Mouse (Mus musculus): ENCODE measurements around the gene Sdccag8. TPM values are rescaled to one million over a fixed set of nuclear protein-coding genes. Genes with fewer than 3 reads are reported as not detected.
A peak's percentile ranks its signal among the peaks of the same experiment; 100 is the strongest.
"Not testable (repeated sequence)": the region's sequence is repeated elsewhere in the genome, so short reads cannot be mapped to it uniquely, and the experiment has no call there.

The Sdccag8 gene
- polyA plus RNA-seq, 1 experiment from 2014 or later, result 25.7 TPM

DNA sequence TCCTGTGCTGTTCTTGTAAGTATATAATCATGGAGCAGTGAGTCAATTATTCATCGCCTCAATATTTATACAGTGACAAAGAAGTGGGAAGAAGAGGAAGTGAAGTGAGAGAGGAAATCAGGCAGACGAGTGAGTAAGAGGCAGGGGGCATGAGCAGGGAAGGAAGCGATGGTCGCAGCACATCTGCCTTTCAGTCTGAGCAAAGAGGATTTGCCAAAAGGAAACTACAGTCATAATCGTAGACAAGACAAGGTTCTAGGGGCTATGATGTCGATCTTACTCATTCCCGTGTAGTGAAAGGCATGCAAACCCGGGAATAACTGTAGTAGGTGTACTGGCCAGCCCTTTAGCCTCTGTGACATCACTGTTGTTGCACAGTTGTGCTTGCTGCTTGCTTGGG lies 18.1 kb downstream of the Sdccag8 start:
- H3K4me2 ChIP-seq, result no peak overlapping the region
- no peak overlapping the region for H3K4me3 ChIP-seq
- H3K27ac ChIP-seq, result no peak overlapping the region
- no peak for ATAC-seq (ENCODE audit: low FRiP score)
- WGBS, result 88% methylated on average over 8 of the region's 8 CpGs
- H3K27me3 ChIP-seq, result peaks cover 20% of the 10 kb centered on the region; the same call in 1 of the 2 replicates
- H3K36me3 ChIP-seq, result peaks cover 8% of the 10 kb centered on the region
- peaks cover 8% of the 10 kb centered on the region for H3K4me1 ChIP-seq (replicated peaks)
- no peak overlapping the region for H3K9ac ChIP-seq
- no peaks in the 10 kb centered on the region for H3K9me3 ChIP-seq

DNA sequence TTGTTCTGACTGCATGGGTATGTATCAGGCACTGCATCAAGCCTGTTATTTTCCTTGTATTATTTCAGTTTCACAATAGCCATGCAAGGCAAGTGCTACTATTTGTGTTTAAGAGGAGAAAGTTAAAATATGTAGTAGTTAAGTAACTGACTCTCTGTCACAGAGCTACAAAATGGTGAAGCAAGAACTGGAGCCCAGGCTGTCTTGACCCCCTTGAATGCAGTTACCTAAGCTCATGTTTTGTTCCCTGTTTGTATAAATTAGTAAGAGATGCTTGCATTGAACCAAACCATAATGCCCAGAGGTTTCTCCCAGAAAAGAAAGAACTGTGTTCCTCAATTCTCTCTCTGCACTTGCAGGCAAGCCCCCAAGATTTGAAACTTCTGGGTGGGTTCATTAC lies 18.8 kb downstream of the Sdccag8 start:
- Histone ChIP-seq H3K36me3 (peaks cover 8% of the 10 kb centered on the region), H3K9ac (no peak overlapping the region), H3K9me3 (no peaks in the 10 kb centered on the region), H3K27ac (no peak overlapping the region), H3K4me2 (no peak overlapping the region), H3K4me1 (replicated peaks) (peaks cover 8% of the 10 kb centered on the region), H3K27me3 (peaks cover 20% of the 10 kb centered on the region; the same call in 1 of the 2 replicates), H3K4me3 (no peak overlapping the region)
- no peak for ATAC-seq (ENCODE audit: low FRiP score)

DNA sequence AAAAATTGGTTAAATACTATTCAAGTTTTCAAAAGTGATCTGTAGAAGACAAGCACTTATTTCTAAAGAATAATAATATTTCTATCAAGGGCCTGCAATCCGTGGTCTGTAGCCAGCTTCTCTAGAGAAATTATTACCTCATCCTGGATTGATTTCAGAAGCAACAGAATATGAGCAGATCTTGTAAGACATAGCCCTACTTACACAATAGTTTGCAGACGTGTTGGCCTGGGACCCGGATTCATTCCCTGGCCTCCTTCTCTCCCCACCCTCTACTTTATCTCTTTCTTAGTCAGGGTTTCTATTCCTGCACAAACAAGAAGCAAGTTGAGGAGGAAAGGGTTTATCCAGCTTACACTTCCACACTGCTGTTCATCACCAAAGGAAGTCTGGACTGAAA lies 19.5 kb downstream of the Sdccag8 start:
- H3K4me2 ChIP-seq, result no peak overlapping the region
- 87% methylated on average over 3 of the region's 3 CpGs for WGBS
- H3K9me3 ChIP-seq, result no peaks in the 10 kb centered on the region
- H3K4me3 ChIP-seq, result no peak overlapping the region
- no peak overlapping the region for H3K9ac ChIP-seq
- H3K36me3 ChIP-seq, result peaks cover 8% of the 10 kb centered on the region
- ATAC-seq (ENCODE audit: low FRiP score), result no peak
- peaks cover 8% of the 10 kb centered on the region for H3K4me1 ChIP-seq (replicated peaks)
- H3K27ac ChIP-seq, result no peak overlapping the region
- peaks cover 20% of the 10 kb centered on the region; the same call in 1 of the 2 replicates for H3K27me3 ChIP-seq

DNA sequence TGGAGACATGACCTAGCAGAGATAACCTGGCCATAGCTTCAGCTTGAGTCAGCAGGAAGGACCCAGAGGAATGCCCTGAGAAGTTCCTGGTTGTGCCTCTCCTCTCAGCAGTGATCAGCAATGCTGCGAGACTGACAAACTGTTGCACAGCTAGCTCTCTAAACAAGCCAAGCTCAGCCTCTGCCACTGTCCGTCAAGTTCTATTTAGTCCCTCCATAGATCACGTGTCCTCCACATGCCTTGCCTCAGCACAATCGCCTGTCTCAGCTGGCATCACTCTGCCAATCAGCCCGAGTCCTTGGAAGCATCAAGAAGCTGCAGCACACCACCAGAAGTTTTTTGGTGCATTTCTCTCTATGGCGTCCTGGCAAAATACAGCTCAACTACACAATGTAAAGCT lies 20.4 kb downstream of the Sdccag8 start:
- Histone ChIP-seq H3K4me3 (no peak overlapping the region), H3K4me1 (replicated peaks) (peaks cover 8% of the 10 kb centered on the region), H3K9me3 (no peaks in the 10 kb centered on the region), H3K36me3 (peaks cover 5% of the 10 kb centered on the region), H3K4me2 (peak overlapping the region; percentile 64; the same call in 1 of the 2 replicates), H3K9ac (no peak overlapping the region), H3K27ac (no peak overlapping the region), H3K27me3 (peaks cover 20% of the 10 kb centered on the region; the same call in 1 of the 2 replicates)
- WGBS, result 53% methylated on average over 6 of the region's 6 CpGs
- no peak for ATAC-seq (ENCODE audit: low FRiP score)

DNA sequence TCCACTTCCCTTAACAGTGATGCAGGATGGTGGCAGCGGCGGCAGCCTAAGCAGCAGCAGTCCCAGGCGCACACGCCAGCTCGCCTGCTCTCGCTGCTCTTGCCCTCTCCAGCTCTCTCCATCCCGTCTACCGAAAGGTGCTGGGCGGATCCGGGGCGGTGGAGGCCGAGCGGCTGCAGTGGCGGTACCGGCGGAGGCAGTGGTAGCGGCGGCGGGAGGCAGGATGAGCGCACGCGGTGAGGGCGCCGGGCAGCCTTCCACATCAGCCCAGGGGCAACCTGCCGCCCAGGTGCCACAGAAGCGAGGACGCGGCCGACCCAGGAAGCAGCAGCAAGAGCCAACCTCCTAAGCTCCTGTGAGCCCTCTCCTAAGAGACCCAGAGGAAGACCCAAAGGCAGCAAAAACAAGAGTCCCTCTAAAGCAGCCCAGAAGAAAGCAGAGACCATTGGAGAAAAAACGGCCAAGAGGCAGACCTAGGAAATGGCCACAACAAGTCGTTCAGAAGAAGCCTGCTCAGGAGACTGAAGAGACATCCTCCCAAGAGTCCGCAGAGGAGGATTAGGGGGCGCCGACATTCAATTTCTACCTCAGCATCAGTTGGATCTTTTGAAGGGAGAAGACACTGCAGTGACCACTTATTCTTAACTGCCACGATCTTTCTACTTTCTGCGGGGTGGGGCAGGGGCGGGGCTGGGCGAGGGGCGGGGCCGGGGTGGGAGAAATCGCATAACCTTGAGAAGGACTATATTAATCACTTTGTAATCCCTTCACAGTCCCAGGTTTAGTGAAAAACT lies 21.2 kb downstream of the Sdccag8 start:
- Histone ChIP-seq H3K4me3 (peak overlapping the region; percentile 37), H3K27ac (no peak overlapping the region), H3K4me1 (replicated peaks) (peaks cover 8% of the 10 kb centered on the region), H3K36me3 (peaks cover 6% of the 10 kb centered on the region), H3K4me2 (peak overlapping the region; percentile 64), H3K9ac (peak overlapping the region; percentile 64), H3K27me3 (peaks cover 20% of the 10 kb centered on the region; the same call in 1 of the 2 replicates), H3K9me3 (no peaks in the 10 kb centered on the region)
- ATAC-seq (ENCODE audit: low FRiP score), result peak; percentile 28; the same call in 1 of the 2 replicates
- WGBS, result 2% methylated on average over 41 of the region's 41 CpGs

DNA sequence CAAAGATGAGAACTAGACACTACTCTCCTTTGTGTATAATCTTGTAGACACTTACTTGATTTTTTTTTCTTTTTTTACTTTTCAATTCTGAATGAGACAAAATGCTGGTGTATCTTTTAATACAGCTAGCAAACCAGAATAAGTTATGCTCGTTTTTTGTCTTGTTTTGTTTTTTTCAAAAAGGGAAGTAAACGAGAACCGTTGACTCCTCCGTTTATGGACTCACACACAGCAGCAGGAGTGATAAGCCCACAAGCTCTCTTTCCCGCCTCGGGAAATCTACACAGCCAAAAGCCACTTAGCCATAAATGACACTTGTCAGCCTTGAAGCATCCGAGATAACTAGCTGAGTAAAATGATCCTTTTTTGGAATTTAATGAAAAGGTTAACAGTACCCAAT lies 22.1 kb downstream of the Sdccag8 start:
- H3K27ac ChIP-seq; H3K9me3 ChIP-seq; H3K4me2 ChIP-seq; H3K4me1 ChIP-seq (replicated peaks); H3K4me3 ChIP-seq; H3K9ac ChIP-seq; ATAC-seq (ENCODE audit: low FRiP score): not testable (repeated sequence)
- 79% methylated on average over 7 of the region's 7 CpGs for whole genome bisulfite sequencing
- peaks cover 20% of the 10 kb centered on the region; the same call in 1 of the 2 replicates for H3K27me3 ChIP-seq
- H3K36me3 ChIP-seq, result peaks cover 10% of the 10 kb centered on the region

DNA sequence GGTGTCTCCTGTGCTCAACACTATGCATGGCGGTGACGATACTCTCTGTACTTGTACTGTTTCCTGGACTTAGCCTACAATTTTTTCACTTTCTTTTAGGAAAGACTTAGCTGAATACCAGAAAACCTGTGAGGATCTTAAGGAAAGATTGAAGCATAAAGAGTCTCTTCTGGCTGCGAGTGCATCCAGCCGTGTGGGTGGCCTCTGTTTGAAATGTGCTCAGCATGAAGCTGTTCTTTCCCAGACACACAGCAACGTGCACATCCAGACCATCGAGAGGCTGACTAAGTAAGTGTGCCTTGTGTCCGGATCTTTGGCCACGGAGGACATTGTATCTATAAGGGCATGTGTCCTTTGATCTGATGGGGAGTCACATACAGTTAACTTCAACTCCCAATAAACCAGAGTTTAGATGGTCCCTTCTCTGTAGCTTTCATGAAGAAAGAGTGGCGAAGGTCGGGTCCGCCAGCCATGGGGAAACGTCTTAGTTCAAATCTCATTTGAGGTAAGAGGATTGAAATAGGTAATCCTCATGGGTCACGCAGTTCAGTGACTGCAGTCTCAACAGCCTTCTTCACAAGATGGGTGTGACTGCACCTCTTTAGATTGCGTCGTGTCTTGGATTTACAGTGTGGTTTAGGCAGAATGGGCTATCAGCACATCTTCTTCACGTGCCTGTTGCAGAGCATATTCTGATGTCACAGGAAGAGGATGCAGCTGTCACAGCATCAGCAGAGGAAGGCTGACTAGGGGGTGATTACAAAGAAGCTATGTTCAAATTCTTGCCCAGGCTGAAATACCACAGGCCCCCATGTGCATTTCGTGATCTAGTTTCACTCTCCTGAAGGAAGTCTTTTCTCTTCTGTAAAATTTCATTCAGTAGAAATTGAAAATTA lies 30.9 kb downstream of the Sdccag8 start:
- H3K4me2 ChIP-seq, result no peak overlapping the region
- H3K27ac ChIP-seq, result no peak overlapping the region
- no peak overlapping the region for H3K9ac ChIP-seq
- peaks cover 23% of the 10 kb centered on the region for H3K36me3 ChIP-seq
- no peaks in the 10 kb centered on the region for H3K9me3 ChIP-seq
- 77% methylated on average over 17 of the region's 17 CpGs for WGBS
- no peaks in the 10 kb centered on the region for H3K27me3 ChIP-seq
- no peak overlapping the region for H3K4me3 ChIP-seq
- ATAC-seq (ENCODE audit: low FRiP score), result no peak
- H3K4me1 ChIP-seq (replicated peaks), result 0 out of 2 replicates have a peak, but pooled peaks cover 3% of the 10 kb centered on the region

DNA sequence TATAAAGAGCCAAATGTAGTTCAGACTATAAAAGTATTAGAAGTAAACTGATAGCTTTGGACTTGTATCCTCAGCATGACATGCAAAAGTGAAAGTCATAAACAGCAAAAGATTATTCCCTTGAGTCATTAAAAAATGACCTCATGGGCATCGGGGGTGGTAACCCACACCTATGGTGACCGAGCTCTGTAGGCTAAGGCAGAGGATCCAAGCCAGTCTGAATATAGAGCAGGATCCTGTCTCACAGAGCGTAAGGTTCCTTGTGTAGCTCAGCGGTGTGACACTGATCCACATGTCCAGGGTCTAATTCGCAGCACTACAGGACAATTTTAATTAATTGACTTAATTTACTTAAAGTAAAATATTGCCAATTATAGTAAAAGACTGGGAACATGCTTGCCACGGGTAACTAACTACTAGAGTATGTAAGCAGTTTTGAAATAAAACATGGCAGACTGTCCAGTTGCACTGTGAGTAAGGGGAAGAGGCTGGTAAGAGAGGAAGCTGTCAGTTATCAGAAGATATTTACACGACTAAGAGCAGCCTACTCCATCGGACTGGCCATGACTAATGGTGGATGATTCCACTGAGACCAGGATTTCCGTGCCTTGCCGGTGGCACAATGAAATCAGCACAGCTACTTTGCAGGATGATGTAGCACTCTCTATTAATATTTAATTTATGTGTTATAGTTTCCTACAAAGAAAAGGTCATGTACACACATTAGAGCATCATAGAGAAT lies 32.8 kb downstream of the Sdccag8 start:
- 68% methylated on average over 10 of the region's 10 CpGs for WGBS
- ATAC-seq (ENCODE audit: low FRiP score), result peak; percentile 73
- Histone ChIP-seq H3K9ac (no peak overlapping the region), H3K36me3 (peaks cover 22% of the 10 kb centered on the region), H3K9me3 (peaks cover 4% of the 10 kb centered on the region; the same call in 1 of the 2 replicates), H3K4me2 (no peak overlapping the region), H3K27ac (no peak overlapping the region), H3K4me3 (no peak overlapping the region), H3K27me3 (no peaks in the 10 kb centered on the region), H3K4me1 (replicated peaks) (0 out of 2 replicates have a peak, but pooled peaks cover 3% of the 10 kb centered on the region)

DNA sequence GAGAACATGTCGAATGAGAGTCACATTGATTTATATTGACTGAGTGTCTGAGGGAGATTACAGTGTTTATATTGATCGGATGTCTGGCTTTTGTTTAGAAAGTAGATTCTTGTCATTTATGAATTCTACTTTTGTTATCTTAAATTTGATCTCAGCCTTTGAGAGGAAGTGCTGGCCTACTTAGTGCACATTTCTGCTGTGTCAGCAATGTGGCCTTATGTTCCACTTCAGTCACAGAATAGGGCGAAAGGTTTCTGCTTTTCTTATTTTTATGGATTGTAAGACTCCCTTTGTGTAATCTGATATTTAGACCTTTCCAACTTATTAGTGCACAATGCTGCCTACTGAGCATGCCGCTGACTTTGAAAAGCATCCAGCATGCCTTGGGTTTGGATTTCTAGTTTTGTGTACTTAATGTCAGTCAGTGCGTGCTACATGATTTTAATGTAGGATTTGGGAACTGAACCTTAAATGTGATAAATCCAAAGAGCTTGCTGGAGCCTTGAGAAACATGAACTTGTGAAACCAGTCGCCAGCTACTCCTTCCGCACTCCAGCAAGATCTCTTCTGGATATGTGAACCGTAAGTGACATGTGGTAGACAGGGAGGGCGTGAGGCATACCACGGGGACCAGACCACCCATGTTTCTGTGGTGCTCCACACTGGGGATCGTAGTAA lies 34.3 kb downstream of the Sdccag8 start:
- peaks cover 35% of the 10 kb centered on the region for H3K36me3 ChIP-seq
- no peak overlapping the region for H3K27ac ChIP-seq
- 0 out of 2 replicates have a peak, but pooled peaks cover 3% of the 10 kb centered on the region for H3K4me1 ChIP-seq (replicated peaks)
- no peak overlapping the region for H3K9ac ChIP-seq
- H3K27me3 ChIP-seq, result no peaks in the 10 kb centered on the region
- no peak overlapping the region for H3K4me2 ChIP-seq
- no peak overlapping the region for H3K4me3 ChIP-seq
- H3K9me3 ChIP-seq, result peaks cover 9% of the 10 kb centered on the region; the same call in 1 of the 2 replicates
- ATAC-seq (ENCODE audit: low FRiP score), result no peak
- WGBS, result 80% methylated on average over 11 of the region's 11 CpGs

DNA sequence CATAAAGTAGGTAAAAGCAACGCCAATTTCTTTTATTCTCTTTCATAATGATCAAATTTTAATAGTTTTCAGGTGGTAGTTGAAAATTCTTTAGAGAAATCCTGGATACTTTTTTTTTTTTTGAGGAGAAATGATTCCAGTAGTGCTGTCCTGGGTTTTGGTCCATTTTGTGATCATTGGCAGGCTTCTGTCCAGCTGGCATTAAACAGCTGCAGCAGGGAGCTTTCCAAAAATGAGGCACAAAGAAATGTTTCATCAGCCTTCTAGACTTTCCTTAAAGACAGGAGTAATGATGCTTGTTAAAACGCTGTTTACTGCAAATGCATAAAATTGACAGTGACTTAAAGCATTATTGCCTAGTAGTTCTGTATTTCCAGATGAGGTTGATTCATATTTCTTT lies 34.9 kb downstream of the Sdccag8 start:
- WGBS, result 90% methylated on average over 2 of the region's 2 CpGs
- Histone ChIP-seq H3K4me2 (no peak overlapping the region), H3K27me3 (no peaks in the 10 kb centered on the region), H3K4me1 (replicated peaks) (0 out of 2 replicates have a peak, but pooled peaks cover 3% of the 10 kb centered on the region), H3K9me3 (peaks cover 9% of the 10 kb centered on the region; the same call in 1 of the 2 replicates), H3K9ac (no peak overlapping the region), H3K4me3 (no peak overlapping the region), H3K36me3 (peaks cover 39% of the 10 kb centered on the region), H3K27ac (no peak overlapping the region)
- ATAC-seq (ENCODE audit: low FRiP score), result no peak

DNA sequence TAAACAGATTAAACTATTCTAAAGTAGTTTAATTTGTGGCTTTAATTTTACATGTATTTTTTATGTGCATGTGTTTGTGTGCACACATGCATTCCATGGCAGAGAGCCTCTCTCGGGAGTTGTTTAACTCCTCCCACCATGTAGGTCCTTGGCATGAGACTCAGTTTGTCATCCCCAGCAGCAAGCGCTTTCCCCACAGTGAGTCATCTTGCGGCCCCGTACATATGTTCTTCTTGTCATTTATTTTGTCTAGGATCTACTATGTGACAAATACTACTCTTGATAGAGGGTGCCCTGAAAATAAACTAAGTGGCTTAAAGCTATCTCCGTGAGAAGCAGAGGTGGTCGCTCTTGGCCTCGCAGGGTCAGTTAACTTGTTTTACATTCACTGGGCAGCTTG lies 36.9 kb downstream of the Sdccag8 start:
- Histone ChIP-seq H3K27ac (no peak overlapping the region), H3K36me3 (peaks cover 39% of the 10 kb centered on the region), H3K9me3 (peaks cover 9% of the 10 kb centered on the region; the same call in 1 of the 2 replicates), H3K4me2 (no peak overlapping the region), H3K9ac (no peak overlapping the region), H3K27me3 (no peaks in the 10 kb centered on the region), H3K4me3 (no peak overlapping the region), H3K4me1 (replicated peaks) (0 out of 2 replicates have a peak, but pooled peaks cover 3% of the 10 kb centered on the region)
- no peak for ATAC-seq (ENCODE audit: low FRiP score)
- 95% methylated on average over 7 of the region's 7 CpGs for WGBS

Data from hindbrain, embryonic 13.5 days (tissue).